Comparison of ENCODE assay signal across 26 mouse cellular contexts in genomic region chr2:68298356-68298755, GRCm38 (mm10).
"Had no signal": no experiment of that assay in that cellular context is flagged by ENCODE, and none has a peak within 500 bp of the region (broad histone marks: within the 10 kb centered on the region; RNA-seq: fewer than 3 reads in every experiment).

No protein-coding gene starts in this region.

- H3K27me3 ChIP-seq: heart, embryonic 12.5 days; hindbrain, embryonic 12.5 days; intestine, embryonic 15.5 days; kidney, embryonic 15.5 days; limb, embryonic 12.5 days; liver, embryonic 13.5 days; liver, embryonic 15.5 days had no signal

- ATAC-seq: hindbrain, embryonic 16.5 days; inflammation-experienced regulatory T-cells, adult 6 months; intestine, embryonic 15.5 days had no signal

- H3K27ac ChIP-seq: gastrocnemius, adult 2 months; heart, embryonic 10.5 days; hindbrain, embryonic 10.5 days; hindbrain, embryonic 12.5 days; hindbrain, embryonic 14.5 days; intestine, embryonic 15.5 days; kidney, embryonic 15.5 days; kidney, postnatal 0 days; limb, embryonic 10.5 days; limb, embryonic 12.5 days; liver, embryonic 13.5 days; liver, embryonic 15.5 days had no signal

- DNase-seq: gastrocnemius, adult 2 months; gastrocnemius, postnatal 10 days; gastrocnemius, postnatal 25 days; heart, adult 18-20 months; heart, postnatal 10 days; heart, postnatal 4 days; kidney, adult 2 months; kidney, adult 9 months; kidney, postnatal 14 days; kidney, postnatal 36 days; layer of hippocampus, adult 9-11 months; liver; liver, embryonic 13.5 days had no signal

- H3K4me1 ChIP-seq: intestine, embryonic 15.5 days; limb, embryonic 12.5 days; liver, embryonic 13.5 days; liver, embryonic 15.5 days had no signal

- H3K36me3 ChIP-seq: intestine, embryonic 15.5 days; liver, embryonic 13.5 days; liver, embryonic 15.5 days had no signal

- H3K9ac ChIP-seq: heart, embryonic 12.5 days; hindbrain, embryonic 12.5 days; hindbrain, embryonic 14.5 days; intestine, embryonic 15.5 days; kidney, embryonic 15.5 days; limb, embryonic 12.5 days; liver, embryonic 13.5 days; liver, embryonic 15.5 days had no signal

- H3K4me3 ChIP-seq: gastrocnemius, adult 2 months; heart, embryonic 10.5 days; heart, embryonic 12.5 days; hindbrain, embryonic 10.5 days; hindbrain, embryonic 12.5 days; intestine, embryonic 15.5 days; kidney, embryonic 15.5 days; limb, embryonic 10.5 days; limb, embryonic 12.5 days; liver, embryonic 13.5 days; liver, embryonic 15.5 days had no signal

- H3K9me3 ChIP-seq: heart, embryonic 10.5 days; heart, embryonic 12.5 days; hindbrain, embryonic 10.5 days; hindbrain, embryonic 12.5 days; intestine, embryonic 15.5 days; kidney, embryonic 15.5 days; limb, embryonic 10.5 days; limb, embryonic 12.5 days; liver, embryonic 13.5 days; liver, embryonic 15.5 days had no signal
